Mouse (Mus musculus): ENCODE data around the gene Tdo2. TPM values are rescaled to one million over a fixed set of nuclear protein-coding genes. Genes with fewer than 3 reads are reported as not detected.

Gene Tdo2
- 0.23 and 0.48 TPM in 2 replicates for polyA plus RNA-seq (2012; rRNA removed)

DNA sequence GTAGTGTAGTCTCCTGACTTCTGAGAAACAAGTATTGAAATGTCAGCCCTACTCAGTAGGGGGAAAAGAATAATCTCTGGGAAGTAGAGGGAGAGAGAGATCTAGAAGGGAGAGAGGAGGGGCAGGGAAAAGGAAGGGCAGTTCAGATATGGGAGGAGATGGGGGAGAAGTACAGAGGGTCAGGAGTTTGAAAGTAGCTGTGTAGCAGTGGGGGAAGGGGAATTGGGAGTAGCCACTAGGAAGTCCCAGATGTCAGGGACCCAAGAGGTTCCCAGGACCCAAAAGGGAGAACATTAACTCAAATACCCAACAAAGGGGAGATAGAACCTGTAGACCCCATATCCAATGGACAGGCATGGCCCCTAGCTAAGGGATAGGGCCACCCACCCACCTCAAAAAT is at the start of gene Tdo2:
Gene Tdo2, minus strand, starts transcription at position 101 of the 400 bp plus-strand sequence.

DNA sequence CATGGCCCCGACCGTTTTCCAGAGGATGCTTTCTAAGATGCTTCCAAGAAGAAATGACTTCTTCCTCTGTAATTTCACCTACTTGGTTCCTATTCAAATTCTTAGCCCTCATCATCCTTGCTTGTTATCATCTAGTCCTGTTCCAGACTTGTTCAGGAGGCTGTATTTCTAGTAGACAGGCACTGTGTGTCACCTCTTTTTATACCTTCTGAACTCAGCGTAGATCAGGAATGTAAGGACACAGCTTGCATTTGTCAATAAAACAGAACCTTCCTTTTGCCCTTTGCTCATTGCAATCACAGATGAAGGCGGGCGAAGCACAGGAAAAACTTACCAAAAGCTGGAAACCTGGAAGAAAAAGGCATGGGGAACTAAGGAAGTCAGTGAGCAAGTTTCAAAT is 6.0 kb upstream of the Tdo2 start, which contains the start of gene Asic5:
Gene Asic5, plus strand, starts transcription at position 301 of the 400 bp plus-strand sequence.

DNA sequence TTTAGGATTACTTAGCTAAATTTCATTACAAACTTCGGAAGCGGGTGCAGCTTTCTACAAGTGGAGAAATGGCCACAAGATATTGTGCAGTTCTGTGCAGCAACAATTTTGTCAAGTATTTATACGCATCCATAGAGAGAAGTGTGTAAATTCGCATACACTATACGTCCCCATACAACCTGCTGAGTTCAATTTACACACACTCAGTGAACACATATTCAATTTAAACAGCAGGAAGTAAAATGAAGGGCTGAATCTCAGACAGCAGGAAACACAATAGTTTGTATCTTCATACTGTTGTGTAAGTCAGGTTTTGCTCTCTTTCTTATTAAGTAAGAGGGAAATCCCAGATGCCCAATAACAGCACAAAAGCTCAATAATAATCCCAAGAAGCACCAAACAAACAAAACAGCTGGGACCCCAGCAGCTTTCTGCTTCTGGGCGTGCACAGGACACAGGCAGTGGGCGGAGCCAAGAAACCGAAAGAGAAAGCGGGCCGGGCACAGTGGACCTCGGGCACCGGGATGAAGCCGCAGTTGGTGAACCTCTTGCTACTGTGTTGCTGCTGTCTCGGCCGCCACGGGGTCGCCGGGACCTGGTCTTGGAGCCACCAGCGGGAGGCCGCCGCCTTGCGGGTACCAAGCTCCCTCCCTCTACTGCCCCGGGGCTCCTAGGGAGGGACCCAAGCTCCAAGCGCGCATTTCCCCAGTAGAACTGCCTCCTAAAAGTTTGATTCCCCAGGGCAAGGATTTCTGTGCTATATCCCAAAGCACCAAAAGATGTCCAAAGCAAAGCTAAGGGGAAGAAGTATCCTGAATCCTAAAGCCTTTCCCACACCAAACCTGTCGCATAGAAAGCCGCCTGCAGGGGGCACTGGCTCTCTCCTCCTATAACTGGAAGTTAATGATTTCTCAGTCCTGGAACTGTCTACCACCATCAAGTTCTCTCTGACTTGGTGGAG is 43.6 kb downstream of the Tdo2 start, which contains the start of gene Ctso:
Gene Ctso, plus strand, starts transcription at position 461 of the 961 bp plus-strand sequence.

Other genes with a start within 250 kb of the Tdo2 start
- gene Ctso, start 43.6 kb downstream of the Tdo2 start, polyA plus RNA-seq (2012; rRNA removed) = 0.76 and 0.93 TPM in 2 replicates
- not detected in 2 replicates for gene Asic5, start 6.1 kb upstream of the Tdo2 start, polyA plus RNA-seq (2012; rRNA removed)
- 1.0 and 1.9 TPM in 2 replicates for gene Gucy1b1, start 98.5 kb upstream of the Tdo2 start, polyA plus RNA-seq (2012; rRNA removed)
- gene Gucy1a1, start 169.6 kb upstream of the Tdo2 start, polyA plus RNA-seq (2012; rRNA removed) = 1.3 and 3.3 TPM in 2 replicates

All from stomach, adult 2 months (tissue).